Mouse (Mus musculus): ENCODE measurements around the gene 9430097D07Rik.

Gene 9430097D07Rik

GRCm38 (mm10) chr2:32534061-32534732 is 41.3 kb downstream of the 9430097D07Rik start:
- no peak for DNase-seq

GRCm38 (mm10) chr2:32533163-32533562 is 42.3 kb downstream of the 9430097D07Rik start:
- no peak for DNase-seq

GRCm38 (mm10) chr2:32530479-32530878 is 45.0 kb downstream of the 9430097D07Rik start:
- no peak for DNase-seq

- no peak for DNase-seq
Observed at GRCm38 (mm10) chr2:32528326-32528725, 47.2 kb downstream of the 9430097D07Rik start.

GRCm38 (mm10) chr2:32527468-32527966 is 48.0 kb downstream of the 9430097D07Rik start:
- DNase-seq, result no peak

GRCm38 (mm10) chr2:32525816-32526215 is 49.7 kb downstream of the 9430097D07Rik start:
- DNase-seq, result no peak

- DNase-seq, result no peak
Observed at GRCm38 (mm10) chr2:32524536-32525031, 50.9 kb downstream of the 9430097D07Rik start.

Measured in cerebellum, postnatal 14 days (tissue).